Comparison of ENCODE assay signal across 8 mouse cellular contexts in the genomic region with DNA sequence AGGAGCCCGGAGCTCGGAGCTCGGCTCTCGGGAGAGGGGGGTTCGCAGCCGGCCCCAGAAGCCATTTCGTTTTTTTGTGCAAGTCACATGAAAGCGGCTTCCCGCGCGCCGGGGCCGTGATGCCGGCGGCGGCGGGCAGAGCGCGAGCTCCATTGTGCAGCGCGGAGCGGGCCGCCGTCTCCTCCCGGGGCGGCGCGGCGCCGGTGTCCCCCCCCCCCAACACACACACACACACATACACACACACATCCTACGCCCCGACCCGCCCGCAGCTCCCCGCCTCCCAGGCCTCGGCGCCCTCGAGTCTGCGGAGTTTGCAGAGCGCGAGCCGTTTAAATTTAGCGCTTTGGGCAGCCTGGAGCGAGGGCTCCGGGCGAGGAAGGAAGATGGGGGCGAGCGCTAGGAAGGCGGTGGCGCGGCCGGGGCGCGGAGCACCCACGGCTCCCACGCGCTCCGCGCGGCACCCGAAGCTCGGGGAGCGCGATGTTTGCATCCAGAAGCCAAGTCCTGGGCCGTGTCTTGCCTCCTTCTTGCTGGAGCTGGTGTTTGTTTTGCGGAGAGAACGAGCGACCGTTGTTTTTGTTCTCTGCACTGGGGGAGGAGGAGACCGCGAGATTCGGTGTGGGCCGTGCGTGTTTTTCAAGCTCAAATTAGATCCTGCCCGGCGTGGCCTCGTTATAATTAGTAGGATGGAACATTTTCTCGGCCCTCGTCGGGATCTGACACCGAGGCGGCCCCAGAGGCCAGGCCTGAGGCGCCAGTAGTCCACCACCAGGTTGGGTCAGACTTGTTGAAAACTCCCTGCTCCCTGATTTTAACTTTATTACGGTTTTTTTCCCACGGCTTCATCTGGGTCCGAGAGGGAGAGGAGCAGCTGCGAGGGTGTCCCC. TPM values are rescaled to one million over a fixed set of nuclear protein-coding genes. Genes with fewer than 3 reads are reported as not detected.
DNase-seq lines count a peak whose midpoint lies in the region; ATAC-seq and TF ChIP-seq lines count a peak whose summit lies in the region.

No protein-coding gene starts in this region.

- peak; percentile 27 for DNase-seq in c-Kit-positive CD71-positive TER-119-negative erythroid progenitor cells, embryonic 14.5 days (ENCODE audit: low read depth)
- DNase-seq in hindbrain, embryonic 10.5 days (ENCODE audit: low spot score), result peak; percentile 75
- DNase-seq in layer of hippocampus, postnatal 14 days (ENCODE audit: low spot score in 2 of 2), result peak; percentile 44 to 57
- DNase-seq in lung, postnatal 25 days (ENCODE audit: low spot score), result peak; percentile 38
- peak; percentile 66 for DNase-seq in right cerebral cortex, adult 18-20 months
- peak; percentile 68 for DNase-seq in urinary bladder, postnatal 14 days (ENCODE audit: low spot score)

- ATAC-seq in forebrain, embryonic 15.5 days (replicated peaks), result peak; percentile 23

- TF ChIP-seq EP300 in ES-Bruce4 (IDR thresholded peaks at IDR 0.05; ENCODE audit: insufficient read depth, low read depth, low read length), result no peak

- no peak overlapping the region for H3K27ac ChIP-seq in ES-Bruce4 (ENCODE audit: insufficient read depth, low read length)
- peak overlapping the region; percentile 100 for H3K27ac ChIP-seq in forebrain, embryonic 15.5 days (replicated peaks)
- H3K27ac ChIP-seq in hindbrain, embryonic 10.5 days, result peak overlapping the region; percentile 100

- no peaks in the 10 kb centered on the region for H3K36me3 ChIP-seq in ES-Bruce4 (ENCODE audit: control insufficient read depth, insufficient read depth, low read length, poor library complexity, severe bottlenecking)
- H3K36me3 ChIP-seq in forebrain, embryonic 15.5 days, result no peaks in the 10 kb centered on the region
- peaks cover 32% of the 10 kb centered on the region for H3K36me3 ChIP-seq in hindbrain, embryonic 10.5 days

- H3K4me2 ChIP-seq in forebrain, embryonic 15.5 days (replicated peaks), result peak overlapping the region; percentile 75

- peaks cover 3% of the 10 kb centered on the region for H3K4me1 ChIP-seq in ES-Bruce4 (ENCODE audit: control insufficient read depth, insufficient read depth, low read length)
- H3K4me1 ChIP-seq in forebrain, embryonic 15.5 days, result peaks cover 46% of the 10 kb centered on the region
- peaks cover 46% of the 10 kb centered on the region for H3K4me1 ChIP-seq in hindbrain, embryonic 10.5 days (replicated peaks)

- under 1% methylated on average over 79 of the region's 87 CpGs for WGBS in forebrain, embryonic 15.5 days
- WGBS in hindbrain, embryonic 10.5 days, result under 1% methylated on average over 65 of the region's 87 CpGs

- no peak for TF ChIP-seq CTCF in ES-Bruce4 (IDR thresholded peaks at IDR 0.05; ENCODE audit: low read depth, low read length)

- no peak for TF ChIP-seq POLR2A in ES-Bruce4 (IDR thresholded peaks at IDR 0.05; ENCODE audit: insufficient read depth, low read length)

- H3K27me3 ChIP-seq in ES-Bruce4 (ENCODE audit: control insufficient read depth, insufficient read depth, low read length, poor library complexity, severe bottlenecking), result no peaks in the 10 kb centered on the region
- no peaks in the 10 kb centered on the region for H3K27me3 ChIP-seq in forebrain, embryonic 15.5 days
- H3K27me3 ChIP-seq in hindbrain, embryonic 10.5 days (ENCODE audit: insufficient read depth, poor library complexity, severe bottlenecking), result no peaks in the 10 kb centered on the region

- peak overlapping the region; percentile 84 for H3K4me3 ChIP-seq in ES-Bruce4 (ENCODE audit: low read depth, low read length)
- H3K4me3 ChIP-seq in forebrain, embryonic 15.5 days, result peak overlapping the region; percentile 93
- H3K4me3 ChIP-seq in hindbrain, embryonic 10.5 days, result peak overlapping the region; percentile 89

- H3K9me3 ChIP-seq in ES-Bruce4 (replicated peaks; ENCODE audit: control insufficient read depth, insufficient read depth, low read length, poor library complexity, severe bottlenecking), result no peaks in the 10 kb centered on the region
- H3K9me3 ChIP-seq in forebrain, embryonic 15.5 days, result no peaks in the 10 kb centered on the region
- H3K9me3 ChIP-seq in hindbrain, embryonic 10.5 days, result no peaks in the 10 kb centered on the region

- peak overlapping the region; percentile 79 for H3K9ac ChIP-seq in ES-Bruce4 (ENCODE audit: low read depth, poor library complexity, severe bottlenecking)
- H3K9ac ChIP-seq in forebrain, embryonic 15.5 days (replicated peaks), result peak overlapping the region; percentile 97

RNA-seq across cellular contexts. Expression of a gene that starts 1.6 kb away (rescaled TPM):
- polyA plus RNA-seq in ES-Bruce4 (2011; ENCODE audit: insufficient read depth, insufficient read length, low read depth, missing spikeins), result 25.2 and 25.4 TPM in 2 replicates
- 80.6 and 89.3 TPM in 2 replicates for polyA plus RNA-seq in forebrain, embryonic 15.5 days (2015; fragmentation: Nextera tagmentation; extraction: Ambion mirVana)
- 42.9 and 48.0 TPM in 2 replicates for polyA plus RNA-seq in hindbrain, embryonic 10.5 days (2016; fragmentation: Nextera tagmentation; extraction: Ambion mirVana)
- 10 to 100 TPM; 66.9 TPM for total RNA-seq in layer of hippocampus, postnatal 14 days (2021)

RNA-seq across cellular contexts. Expression of a gene that starts 49.4 kb away (rescaled TPM):
- 22.5 and 23.0 TPM in 2 replicates for polyA plus RNA-seq in ES-Bruce4 (2011; ENCODE audit: insufficient read depth, insufficient read length, low read depth, missing spikeins)
- polyA plus RNA-seq in forebrain, embryonic 15.5 days (2015; fragmentation: Nextera tagmentation; extraction: Ambion mirVana), result 16.9 and 17.0 TPM in 2 replicates
- polyA plus RNA-seq in hindbrain, embryonic 10.5 days (2016; fragmentation: Nextera tagmentation; extraction: Ambion mirVana), result 18.0 and 18.8 TPM in 2 replicates
- 10 to 100 TPM; 22.9 to 25.2 TPM for total RNA-seq in layer of hippocampus, postnatal 14 days (2021)
